Comparison of ENCODE assay signal across 9 mouse cellular contexts in the genomic region with DNA sequence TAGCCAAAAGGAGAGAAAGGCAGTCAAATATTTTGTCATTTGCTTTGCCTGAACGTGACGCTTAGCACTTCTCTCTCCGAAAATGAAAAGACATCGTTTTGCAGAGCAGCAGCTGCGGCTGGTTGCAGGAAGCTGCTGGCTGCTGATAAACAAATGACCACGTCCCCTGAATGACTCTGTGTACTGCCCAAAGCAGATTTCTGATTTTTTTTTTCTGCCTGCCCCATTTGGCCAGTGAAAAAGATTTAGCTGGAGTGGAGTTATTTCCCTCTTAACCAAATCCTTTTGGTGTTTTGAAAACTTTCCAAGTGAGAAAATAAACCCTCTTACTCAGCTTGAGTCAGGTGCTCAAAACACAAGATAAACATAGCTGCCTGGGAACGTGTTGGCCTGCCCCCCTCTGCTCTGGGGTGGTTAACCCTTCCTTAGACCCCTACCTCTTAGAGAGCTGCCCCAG.
DNase-seq lines count a peak whose midpoint lies in the region; ATAC-seq lines count a peak whose summit lies in the region.
"Had no signal": no experiment of that assay in that cellular context is flagged by ENCODE, and none has a peak within 500 bp of the region (broad histone marks: within the 10 kb centered on the region; RNA-seq: fewer than 3 reads in every experiment).

No protein-coding gene starts in this region.

- peaks cover 15% of the 10 kb centered on the region; the same call in 1 of the 2 replicates for H3K4me1 ChIP-seq in limb, embryonic 15.5 days
- H3K4me1 ChIP-seq: liver, embryonic 15.5 days had no signal

- no peaks in the 10 kb centered on the region for H3K36me3 ChIP-seq in limb, embryonic 15.5 days
- H3K36me3 ChIP-seq: liver, embryonic 15.5 days had no signal

- no peak for DNase-seq in frontal cortex, postnatal 10 days (ENCODE audit: low spot score in 2 of 2)
- DNase-seq in right cerebral cortex, adult 2 months (ENCODE audit: low spot score in 2 of 2): peak; percentile 23 to 31
- DNase-seq in right cerebral cortex, postnatal 14 days: no peak
- no peak for DNase-seq in cerebellum, postnatal 14 days
- no peak for DNase-seq in ovary, postnatal 14 days (ENCODE audit: low spot score)

- no peak overlapping the region for H3K4me2 ChIP-seq in limb, embryonic 15.5 days
- H3K4me2 ChIP-seq: liver, embryonic 15.5 days had no signal

- H3K27ac ChIP-seq in limb, embryonic 15.5 days: peak overlapping the region; percentile 40; the same call in 1 of the 2 replicates
- H3K27ac ChIP-seq: liver, embryonic 15.5 days had no signal

- peak; percentile 75 for ATAC-seq in frontal cortex, adult (ENCODE audit: low TSS enrichment)
- no peak for ATAC-seq in limb, embryonic 15.5 days (ENCODE audit: insufficient number of reproducible peaks, low FRiP score, low TSS enrichment, low read depth)
- ATAC-seq in erythroblast, adult 5-6 weeks (replicated peaks; ENCODE audit: low FRiP score, poor library complexity, severe bottlenecking): no peak

- H3K9me3 ChIP-seq in limb, embryonic 15.5 days: no peaks in the 10 kb centered on the region
- H3K9me3 ChIP-seq: liver, embryonic 15.5 days had no signal

- WGBS in limb, embryonic 15.5 days: 13% methylated on average over 7 of the region's 7 CpGs

- H3K27me3 ChIP-seq in limb, embryonic 15.5 days: no peaks in the 10 kb centered on the region
- H3K27me3 ChIP-seq: liver, embryonic 15.5 days had no signal

- no peak overlapping the region for H3K4me3 ChIP-seq in limb, embryonic 15.5 days
- H3K4me3 ChIP-seq: liver, embryonic 15.5 days had no signal

- H3K9ac ChIP-seq in limb, embryonic 15.5 days: no peak overlapping the region
- H3K9ac ChIP-seq: liver, embryonic 15.5 days had no signal

Comparison
In these comparisons a context has a peak if more than half of its experiments do, and no peak if none do; other contexts are left out.
1. DNase-seq: peak in right cerebral cortex, adult 2 months (2 of 2); none in frontal cortex, postnatal 10 days (0 of 2), right cerebral cortex, postnatal 14 days (single experiment), cerebellum, postnatal 14 days (0 of 2) and ovary, postnatal 14 days (single experiment).